Mouse (Mus musculus) kidney, adult 11 months (tissue): Measurements from ENCODE around the gene Dmwd.
A peak's percentile ranks its signal among the peaks of the same experiment; 100 is the strongest.

Source experiments
- DNase-seq: peaks from one replicate; pipeline ENCODE4 v3.0.0; 2022

Dmwd gene

GRCm38 (mm10) chr7:19095751-19096110 lies 19.7 kb downstream of the Dmwd start:
- peak; percentile 64 for DNase-seq

GRCm38 (mm10) chr7:19096421-19096976 lies 20.5 kb downstream of the Dmwd start:
- no peak for DNase-seq

GRCm38 (mm10) chr7:19097217-19097616 lies 21.2 kb downstream of the Dmwd start:
- DNase-seq = no peak

- DNase-seq = no peak
Measured at GRCm38 (mm10) chr7:19097863-19098262, 21.8 kb downstream of the Dmwd start.

GRCm38 (mm10) chr7:19098811-19099210 lies 22.8 kb downstream of the Dmwd start:
- no peak for DNase-seq

- DNase-seq = no peak
Measured at GRCm38 (mm10) chr7:19100290-19100689, 24.3 kb downstream of the Dmwd start.

- no peak for DNase-seq
Measured at GRCm38 (mm10) chr7:19103741-19104140, 27.7 kb downstream of the Dmwd start.

GRCm38 (mm10) chr7:19104486-19104885 lies 28.5 kb downstream of the Dmwd start:
- DNase-seq = no peak

GRCm38 (mm10) chr7:19107436-19107835 lies 31.4 kb downstream of the Dmwd start:
- no peak for DNase-seq

- no peak for DNase-seq
Measured at GRCm38 (mm10) chr7:19109565-19109964, 33.5 kb downstream of the Dmwd start.

GRCm38 (mm10) chr7:19118028-19118771 lies 42.2 kb downstream of the Dmwd start, which contains the start of gene Gm4969:
Gene Gm4969, minus strand, starts transcription at chr7:19118368.
- DNase-seq = peak; percentile 70

- no peak for DNase-seq
Measured at GRCm38 (mm10) chr7:19119083-19119482, 43.1 kb downstream of the Dmwd start.

GRCm38 (mm10) chr7:19119631-19120429 lies 43.8 kb downstream of the Dmwd start, which contains the start of gene Fbxo46:
Gene Fbxo46, plus strand, starts transcription at chr7:19119859.
- DNase-seq = peak; percentile 97

GRCm38 (mm10) chr7:19121686-19122085 lies 45.7 kb downstream of the Dmwd start:
- DNase-seq = peak; percentile 46

GRCm38 (mm10) chr7:19124713-19125112 lies 48.7 kb downstream of the Dmwd start:
- peak; percentile 56 for DNase-seq

GRCm38 (mm10) chr7:19127744-19128143 lies 51.7 kb downstream of the Dmwd start:
- DNase-seq = no peak

GRCm38 (mm10) chr7:19129396-19129795 lies 53.4 kb downstream of the Dmwd start:
- DNase-seq = no peak

GRCm38 (mm10) chr7:19130657-19131056 lies 54.6 kb downstream of the Dmwd start:
- DNase-seq = no peak

- DNase-seq = peak; percentile 99
Measured at GRCm38 (mm10) chr7:19131324-19131848, 55.4 kb downstream of the Dmwd start.
